Mouse (Mus musculus) MEL (cell line): ENCODE results near the gene Gpbar1.

Experiments
- E2F4 ChIP-seq: IDR thresholded peaks from 2 replicates; pipeline ENCODE4 v1.6.1; 2011; ENCODE audit warnings: low read depth, low read length, improper control_type of control experiment, borderline replicate concordance
- EP300 ChIP-seq, 2 experiments: IDR thresholded peaks; 2 replicates each; pipeline ENCODE4 v1.6.1; 2011; ENCODE audit warnings: improper control_type of control experiment in 2 of 2, low read length in 2 of 2, low read depth in 1 of 2, mild to moderate bottlenecking in 1 of 2
- MAX ChIP-seq: IDR thresholded peaks from 2 replicates; pipeline ENCODE4 v1.6.1; 2011; ENCODE audit warnings: low read length, improper control_type of control experiment
- POLR2A ChIP-seq, 2 experiments: IDR thresholded peaks; 2 replicates each; pipeline ENCODE4 v1.6.1; 2011 to 2012; ENCODE audit warnings: low read length in 2 of 2, mild to moderate bottlenecking in 2 of 2, control low read depth in 1 of 2, improper control_type of control experiment in 1 of 2, low read depth in 1 of 2, moderate library complexity in 1 of 2; ENCODE audit not compliant: control insufficient read depth in 1 of 2, insufficient read depth in 1 of 2, poor library complexity in 1 of 2
- SMC3 ChIP-seq: IDR thresholded peaks from 2 replicates; pipeline ENCODE4 v1.6.1; 2011; ENCODE audit warnings: low read depth, low read length, improper control_type of control experiment
- TAL1 ChIP-seq: IDR thresholded peaks from 2 replicates; pipeline ENCODE4 v1.6.1; 2012; ENCODE audit warnings: mild to moderate bottlenecking, inconsistent platforms, low read length, moderate library complexity, mixed read lengths
- TCF12 ChIP-seq: IDR thresholded peaks from 2 replicates; pipeline ENCODE4 v1.6.1; 2014; ENCODE audit warnings: low read depth, mild to moderate bottlenecking, inconsistent platforms, low read length, improper control_type of control experiment, moderate library complexity

GRCm38 (mm10) chr1:74256782-74257181 is 21.6 kb upstream of the Gpbar1 start:
- no peak for TF ChIP-seq E2F4
- TF ChIP-seq POLR2A (IDR thresholded peaks at IDR 0.05; ENCODE audit: control insufficient read depth in 1 of 2, insufficient read depth in 1 of 2, low read depth in 1 of 2, low read length in 2 of 2, poor library complexity in 1 of 2), result no peak
- TF ChIP-seq EP300 (IDR thresholded peaks at IDR 0.05; ENCODE audit: low read depth in 1 of 2, low read length in 2 of 2), result no peak
- no peak for TF ChIP-seq SMC3
- TF ChIP-seq TCF12, result no peak
- no peak for TF ChIP-seq MAX
- TF ChIP-seq TAL1, result no peak
